Mouse (Mus musculus) Muller cell, postnatal 12 days (primary cell): Measurements from ENCODE around the gene Dctd.

Source experiments
- DNase-seq: peaks from one replicate; pipeline ENCODE4 v3.0.0-alpha.2; 2015; ENCODE audit errors: inconsistent ontology term

Gene Dctd

GRCm38 (mm10) chr8:48098792-48099191 is at the start of gene Dctd:
TSS of gene Dctd (plus strand) at chr8:48099092.
- no peak for DNase-seq

GRCm38 (mm10) chr8:48053611-48054010 is 45.3 kb upstream of the Dctd start:
- no peak for DNase-seq

GRCm38 (mm10) chr8:48063526-48064072 is 35.3 kb upstream of the Dctd start:
- no peak for DNase-seq

- no peak for DNase-seq
Measured at GRCm38 (mm10) chr8:48074149-48074548, 24.7 kb upstream of the Dctd start.

GRCm38 (mm10) chr8:48082343-48082742 is 16.5 kb upstream of the Dctd start:
- DNase-seq, result peak; percentile 45

GRCm38 (mm10) chr8:48090661-48091060 is 8.2 kb upstream of the Dctd start:
- DNase-seq, result no peak

GRCm38 (mm10) chr8:48095378-48095777 is 3.5 kb upstream of the Dctd start:
- no peak for DNase-seq

GRCm38 (mm10) chr8:48097131-48097794 is 1.6 kb upstream of the Dctd start:
- peak; percentile 88 for DNase-seq

- DNase-seq, result no peak
Measured at GRCm38 (mm10) chr8:48098081-48098639, 732 bp upstream of the Dctd start.

- no peak for DNase-seq
Measured at GRCm38 (mm10) chr8:48100100-48100787, 1.4 kb downstream of the Dctd start.

GRCm38 (mm10) chr8:48109373-48109855 is 10.5 kb downstream of the Dctd start:
- DNase-seq, result no peak

GRCm38 (mm10) chr8:48109856-48110780 is 11.2 kb downstream of the Dctd start:
- peak; percentile 83 for DNase-seq

- no peak for DNase-seq
Measured at GRCm38 (mm10) chr8:48114591-48114990, 15.7 kb downstream of the Dctd start.

GRCm38 (mm10) chr8:48122991-48123390 is 24.1 kb downstream of the Dctd start:
- no peak for DNase-seq

- DNase-seq, result no peak
Measured at GRCm38 (mm10) chr8:48124857-48125256, 26.0 kb downstream of the Dctd start.

- DNase-seq, result no peak
Measured at GRCm38 (mm10) chr8:48126954-48127353, 28.1 kb downstream of the Dctd start.

GRCm38 (mm10) chr8:48130266-48130665 is 31.4 kb downstream of the Dctd start:
- DNase-seq, result no peak

GRCm38 (mm10) chr8:48133321-48133720 is 34.4 kb downstream of the Dctd start:
- no peak for DNase-seq

- DNase-seq, result no peak
Measured at GRCm38 (mm10) chr8:48136804-48137650, 38.1 kb downstream of the Dctd start.

- DNase-seq, result no peak
Measured at GRCm38 (mm10) chr8:48137651-48137937, 38.7 kb downstream of the Dctd start.

- no peak for DNase-seq
Measured at GRCm38 (mm10) chr8:48141023-48141422, 42.1 kb downstream of the Dctd start.
